Mouse (Mus musculus): ENCODE results near the gene Gm20825.
"Not testable (repeated sequence)": the region's sequence is repeated elsewhere in the genome, so short reads cannot be mapped to it uniquely, and the experiment has no call there.

Gm20825 gene

GRCm38 (mm10) chrY:8071407-8071806 lies at the start of gene Gm20825:
TSS of gene Gm20825 (minus strand) at chrY:8071507.
- DNase-seq (ENCODE audit: low read depth in 2 of 2, low spot score in 2 of 2), result not testable (repeated sequence)

All from CD8-positive naive resting alpha-beta T cell, adult 2 months (primary cell).